Comparison of ENCODE assay signal across 8 mouse cellular contexts in genomic region chr4:84672181-84672791, GRCm38 (mm10). TPM values are rescaled to one million over a fixed set of nuclear protein-coding genes. Genes with fewer than 3 reads are reported as not detected.
DNase-seq lines count a peak whose midpoint lies in the region; ATAC-seq lines count a peak whose summit lies in the region.
"Had no signal": no experiment of that assay in that cellular context is flagged by ENCODE, and none has a peak within 500 bp of the region (broad histone marks: within the 10 kb centered on the region; RNA-seq: fewer than 3 reads in every experiment).

No protein-coding gene starts in this region.

- no peaks in the 10 kb centered on the region for H3K9me3 ChIP-seq in lung, embryonic 16.5 days (ENCODE audit: control insufficient read depth, low read length)
- H3K9me3 ChIP-seq in embryonic facial prominence, embryonic 15.5 days (replicated peaks), result no peaks in the 10 kb centered on the region
- H3K9me3 ChIP-seq in limb, embryonic 13.5 days, result no peaks in the 10 kb centered on the region
- H3K9me3 ChIP-seq in stomach, embryonic 14.5 days (ENCODE audit: control insufficient read depth, low read depth, low read length), result no peaks in the 10 kb centered on the region
- H3K9me3 ChIP-seq in forebrain, embryonic 15.5 days, result no peaks in the 10 kb centered on the region
- H3K9me3 ChIP-seq: heart, embryonic 15.5 days had no signal

- H3K27ac ChIP-seq in lung, embryonic 16.5 days (ENCODE audit: low read length), result no peak overlapping the region
- H3K27ac ChIP-seq in embryonic facial prominence, embryonic 15.5 days (replicated peaks), result no peak overlapping the region; the same call in 1 of the 2 replicates
- H3K27ac ChIP-seq in limb, embryonic 13.5 days, result no peak overlapping the region; the same call in 1 of the 2 replicates
- peak overlapping the region; percentile 23; the same call in 1 of the 2 replicates for H3K27ac ChIP-seq in stomach, embryonic 14.5 days (ENCODE audit: low read length)
- H3K27ac ChIP-seq in forebrain, embryonic 15.5 days (replicated peaks), result no peak overlapping the region
- H3K27ac ChIP-seq: heart, embryonic 15.5 days had no signal

- no peak overlapping the region for H3K9ac ChIP-seq in lung, embryonic 16.5 days (ENCODE audit: low read length)
- H3K9ac ChIP-seq in embryonic facial prominence, embryonic 15.5 days, result no peak overlapping the region
- H3K9ac ChIP-seq in limb, embryonic 13.5 days, result peak overlapping the region; percentile 96
- no peak overlapping the region for H3K9ac ChIP-seq in stomach, embryonic 14.5 days (replicated peaks; ENCODE audit: low read depth, low read length)
- H3K9ac ChIP-seq in forebrain, embryonic 15.5 days (replicated peaks), result no peak overlapping the region
- H3K9ac ChIP-seq: heart, embryonic 15.5 days had no signal

- peak overlapping the region; percentile 32 for H3K4me2 ChIP-seq in lung, embryonic 16.5 days (ENCODE audit: low read depth, low read length)
- peak overlapping the region; percentile 83 for H3K4me2 ChIP-seq in embryonic facial prominence, embryonic 15.5 days (replicated peaks)
- peak overlapping the region; percentile 85 for H3K4me2 ChIP-seq in limb, embryonic 13.5 days (replicated peaks)
- peak overlapping the region; percentile 77 for H3K4me2 ChIP-seq in stomach, embryonic 14.5 days (replicated peaks; ENCODE audit: low read depth, low read length)
- no peak overlapping the region for H3K4me2 ChIP-seq in forebrain, embryonic 15.5 days (replicated peaks)
- H3K4me2 ChIP-seq: heart, embryonic 15.5 days had no signal

- 13% methylated on average over 14 of the region's 14 CpGs for WGBS in lung, embryonic 16.5 days
- 16% methylated on average over 14 of the region's 14 CpGs for WGBS in embryonic facial prominence, embryonic 15.5 days
- 7% methylated on average over 14 of the region's 14 CpGs for WGBS in limb, embryonic 13.5 days
- WGBS in stomach, embryonic 14.5 days, result 17% methylated on average over 14 of the region's 14 CpGs
- 35% methylated on average over 14 of the region's 14 CpGs for WGBS in forebrain, embryonic 15.5 days

- peak overlapping the region; percentile 3; the same call in 1 of the 2 replicates for H3K4me3 ChIP-seq in lung, embryonic 16.5 days (ENCODE audit: low read length)
- H3K4me3 ChIP-seq in embryonic facial prominence, embryonic 15.5 days (replicated peaks), result peak overlapping the region; percentile 64
- H3K4me3 ChIP-seq in limb, embryonic 13.5 days, result peak overlapping the region; percentile 83
- peak overlapping the region; percentile 10; the same call in 1 of the 2 replicates for H3K4me3 ChIP-seq in stomach, embryonic 14.5 days (ENCODE audit: low read depth, low read length)
- no peak overlapping the region for H3K4me3 ChIP-seq in forebrain, embryonic 15.5 days
- H3K4me3 ChIP-seq: heart, embryonic 15.5 days had no signal

- peaks cover 11% of the 10 kb centered on the region for H3K4me1 ChIP-seq in lung, embryonic 16.5 days (replicated peaks; ENCODE audit: control insufficient read depth, insufficient read depth, low read length)
- H3K4me1 ChIP-seq in embryonic facial prominence, embryonic 15.5 days, result peaks cover 23% of the 10 kb centered on the region
- H3K4me1 ChIP-seq in limb, embryonic 13.5 days, result peaks cover 57% of the 10 kb centered on the region
- peaks cover 18% of the 10 kb centered on the region; the same call in 1 of the 2 replicates for H3K4me1 ChIP-seq in stomach, embryonic 14.5 days (ENCODE audit: control insufficient read depth, insufficient read depth, low read length)
- peaks cover 24% of the 10 kb centered on the region for H3K4me1 ChIP-seq in forebrain, embryonic 15.5 days

- no peaks in the 10 kb centered on the region for H3K36me3 ChIP-seq in lung, embryonic 16.5 days (ENCODE audit: control insufficient read depth, insufficient read depth, low read length)
- H3K36me3 ChIP-seq in embryonic facial prominence, embryonic 15.5 days, result no peaks in the 10 kb centered on the region
- H3K36me3 ChIP-seq in limb, embryonic 13.5 days, result no peaks in the 10 kb centered on the region
- H3K36me3 ChIP-seq in stomach, embryonic 14.5 days (ENCODE audit: control insufficient read depth, insufficient read depth, low read length), result no peaks in the 10 kb centered on the region
- no peaks in the 10 kb centered on the region for H3K36me3 ChIP-seq in forebrain, embryonic 15.5 days
- H3K36me3 ChIP-seq: heart, embryonic 15.5 days had no signal

- peaks cover 36% of the 10 kb centered on the region for H3K27me3 ChIP-seq in lung, embryonic 16.5 days (ENCODE audit: control insufficient read depth, insufficient read depth, low read depth, low read length)
- H3K27me3 ChIP-seq in embryonic facial prominence, embryonic 15.5 days, result peaks cover 21% of the 10 kb centered on the region
- 0 out of 2 replicates have a peak, but pooled peaks cover 5% of the 10 kb centered on the region for H3K27me3 ChIP-seq in limb, embryonic 13.5 days
- H3K27me3 ChIP-seq in stomach, embryonic 14.5 days (ENCODE audit: control insufficient read depth, insufficient read depth, low read length), result no peaks in the 10 kb centered on the region
- H3K27me3 ChIP-seq in forebrain, embryonic 15.5 days, result peaks cover 58% of the 10 kb centered on the region

- ATAC-seq in lung, embryonic 16.5 days (ENCODE audit: low read depth), result no peak
- ATAC-seq in embryonic facial prominence, embryonic 15.5 days (ENCODE audit: insufficient number of reproducible peaks, low FRiP score, low TSS enrichment, low read depth), result no peak
- no peak for ATAC-seq in limb, embryonic 13.5 days (ENCODE audit: low FRiP score, low read depth)
- ATAC-seq in stomach, embryonic 14.5 days (ENCODE audit: insufficient number of reproducible peaks, insufficient read depth, low FRiP score, low read depth), result no peak
- ATAC-seq in forebrain, embryonic 15.5 days (replicated peaks), result no peak

- no peak for DNase-seq in lung, postnatal 4 days
- DNase-seq in spleen, adult 12 weeks (ENCODE audit: low spot score), result no peak

RNA-seq across cellular contexts. Expression of gene Bnc2, which starts 2.8 kb away (rescaled TPM):
- 3.4 and 3.7 TPM in 2 replicates for polyA plus RNA-seq in lung, embryonic 16.5 days (2015; fragmentation: Nextera tagmentation; extraction: Ambion mirVana)
- 15.8 and 17.3 TPM in 2 replicates for polyA plus RNA-seq in embryonic facial prominence, embryonic 15.5 days (2015; fragmentation: Nextera tagmentation; extraction: Ambion mirVana)
- 29.5 and 38.7 TPM in 2 replicates for polyA plus RNA-seq in limb, embryonic 13.5 days (2015; fragmentation: Nextera tagmentation; extraction: Ambion mirVana)
- polyA plus RNA-seq in stomach, embryonic 14.5 days (2014; fragmentation: Nextera tagmentation; extraction: Ambion mirVana), result 28.3 and 35.7 TPM in 2 replicates
- polyA plus RNA-seq in forebrain, embryonic 15.5 days (2015; fragmentation: Nextera tagmentation; extraction: Ambion mirVana), result 2.3 and 2.7 TPM in 2 replicates
